Comparison of ENCODE assay signal across 15 mouse cellular contexts in the genomic region with DNA sequence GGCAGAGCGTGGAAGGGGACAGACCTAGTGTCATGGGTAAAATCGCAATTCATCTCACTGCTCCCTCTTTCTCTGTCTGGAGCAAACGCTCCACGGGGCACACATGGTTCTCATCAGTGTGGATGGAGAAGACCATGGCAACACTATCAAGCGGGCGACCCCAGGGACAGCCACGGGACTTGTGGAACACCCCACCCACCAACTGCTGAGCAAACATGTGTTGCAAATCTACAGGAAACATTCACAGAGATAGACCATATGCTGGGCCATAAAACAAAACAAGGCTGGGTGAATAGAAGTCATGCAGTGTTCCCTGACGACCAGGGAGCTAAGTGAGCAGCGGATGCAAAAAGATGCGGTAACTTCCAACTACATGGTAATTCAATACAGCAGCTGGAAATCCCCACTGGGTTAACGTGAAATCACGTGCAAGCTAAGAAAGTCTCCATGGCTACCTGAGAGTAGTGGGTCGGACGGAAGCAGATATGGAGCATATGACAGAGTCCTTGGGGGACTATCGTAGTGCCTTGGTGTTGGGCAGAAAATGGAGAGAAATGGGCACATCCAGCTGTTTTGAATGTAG. TPM values are rescaled to one million over a fixed set of nuclear protein-coding genes. Genes with fewer than 3 reads are reported as not detected.
A peak's percentile ranks its signal among the peaks of the same experiment; 100 is the strongest.
DNase-seq lines count a peak whose midpoint lies in the region; ATAC-seq and TF ChIP-seq lines count a peak whose summit lies in the region.
"Had no signal": no experiment of that assay in that cellular context is flagged by ENCODE, and none has a peak within 500 bp of the region (broad histone marks: within the 10 kb centered on the region; RNA-seq: fewer than 3 reads in every experiment).

No protein-coding gene starts in this region.

- H3K4me1 ChIP-seq in kidney, postnatal 0 days (replicated peaks; ENCODE audit: insufficient read depth, low read length): no peaks in the 10 kb centered on the region
- H3K4me1 ChIP-seq in kidney, embryonic 16.5 days (ENCODE audit: insufficient read depth, low read length): peaks cover 20% of the 10 kb centered on the region
- no peaks in the 10 kb centered on the region for H3K4me1 ChIP-seq in heart, postnatal 0 days (ENCODE audit: control insufficient read depth, insufficient read depth)
- H3K4me1 ChIP-seq: heart, embryonic 13.5 days had no signal

- TF ChIP-seq CTCF in kidney, postnatal 0 days (IDR thresholded peaks at IDR 0.05; ENCODE audit: low read depth): no peak
- TF ChIP-seq CTCF in heart, postnatal 0 days (IDR thresholded peaks at IDR 0.05; ENCODE audit: low read depth): no peak

- 68% methylated on average over 15 of the region's 15 CpGs for WGBS in kidney, postnatal 0 days
- WGBS in kidney, embryonic 16.5 days: 72% methylated on average over 15 of the region's 15 CpGs
- 69% methylated on average over 15 of the region's 15 CpGs for WGBS in heart, postnatal 0 days

- H3K27ac ChIP-seq in kidney, postnatal 0 days: no peak overlapping the region
- no peak overlapping the region for H3K27ac ChIP-seq in kidney, embryonic 16.5 days (ENCODE audit: low read length)
- no peak overlapping the region for H3K27ac ChIP-seq in heart, postnatal 0 days (ENCODE audit: low read depth)
- H3K27ac ChIP-seq: forebrain, embryonic 10.5 days; gastrocnemius, adult 2 months; heart, embryonic 13.5 days; limb, embryonic 15.5 days had no signal

- H3K9me3 ChIP-seq in kidney, postnatal 0 days (replicated peaks; ENCODE audit: low read length): no peaks in the 10 kb centered on the region
- H3K9me3 ChIP-seq in kidney, embryonic 16.5 days (ENCODE audit: low read length): no peaks in the 10 kb centered on the region
- H3K9me3 ChIP-seq in heart, postnatal 0 days (replicated peaks; ENCODE audit: control insufficient read depth, low read length): no peaks in the 10 kb centered on the region
- H3K9me3 ChIP-seq: forebrain, embryonic 10.5 days; heart, embryonic 13.5 days; limb, embryonic 15.5 days had no signal

- peak; percentile 17; the same call in 1 of the 2 replicates for ATAC-seq in kidney, postnatal 0 days (replicated peaks; ENCODE audit: low FRiP score, low read depth)
- ATAC-seq in kidney, embryonic 16.5 days (ENCODE audit: low FRiP score, low TSS enrichment): no peak
- peak; percentile 71 for ATAC-seq in heart, postnatal 0 days (ENCODE audit: insufficient read depth, low read depth)
- ATAC-seq: Patski had no signal

- peak; percentile 39 for DNase-seq in kidney, postnatal 0 days (ENCODE audit: low spot score)
- peak; percentile 16 for DNase-seq in embryo, embryonic 11.5 days (ENCODE audit: low read depth, low spot score)
- no peak for DNase-seq in heart, postnatal 0 days (ENCODE audit: low spot score)
- peak; percentile 55 for DNase-seq in mesoderm, embryonic 11.5 days (ENCODE audit: low read depth, low spot score)
- no peak for DNase-seq in lung, adult 18-20 months
- DNase-seq in cerebellum, postnatal 10 days: no peak
- DNase-seq: cerebellum, adult 11-12 months; gastrocnemius, adult 2 months; right cerebral cortex, adult 18-20 months had no signal

- TF ChIP-seq EP300 in heart, postnatal 0 days (IDR thresholded peaks at IDR 0.05; ENCODE audit: low read depth): no peak

- H3K4me3 ChIP-seq in kidney, postnatal 0 days (replicated peaks; ENCODE audit: low read depth, low read length): no peak overlapping the region
- H3K4me3 ChIP-seq in kidney, embryonic 16.5 days (ENCODE audit: low read length): no peak overlapping the region
- no peak overlapping the region for H3K4me3 ChIP-seq in heart, postnatal 0 days (ENCODE audit: low read depth, low read length)
- H3K4me3 ChIP-seq: forebrain, embryonic 10.5 days; gastrocnemius, adult 2 months; heart, embryonic 13.5 days; limb, embryonic 15.5 days; megakaryocyte, embryonic 14.5 days had no signal

- no peaks in the 10 kb centered on the region for H3K27me3 ChIP-seq in kidney, postnatal 0 days (ENCODE audit: insufficient read depth, low read length)
- H3K27me3 ChIP-seq in kidney, embryonic 16.5 days (ENCODE audit: insufficient read depth, low read length): no peaks in the 10 kb centered on the region
- no peaks in the 10 kb centered on the region for H3K27me3 ChIP-seq in heart, postnatal 0 days (ENCODE audit: control insufficient read depth, insufficient read depth, low read length)
- H3K27me3 ChIP-seq: heart, embryonic 13.5 days; limb, embryonic 15.5 days; Patski had no signal

- H3K4me2 ChIP-seq in kidney, postnatal 0 days (ENCODE audit: low read length): no peak overlapping the region
- no peak overlapping the region for H3K4me2 ChIP-seq in kidney, embryonic 16.5 days (replicated peaks; ENCODE audit: low read depth, low read length)
- no peak overlapping the region for H3K4me2 ChIP-seq in heart, postnatal 0 days (ENCODE audit: low read depth, low read length)
- H3K4me2 ChIP-seq: heart, embryonic 13.5 days; limb, embryonic 15.5 days had no signal

- H3K9ac ChIP-seq in kidney, postnatal 0 days (ENCODE audit: low read depth, low read length): no peak overlapping the region
- H3K9ac ChIP-seq in kidney, embryonic 16.5 days (replicated peaks; ENCODE audit: low read length): no peak overlapping the region
- H3K9ac ChIP-seq in heart, postnatal 0 days (replicated peaks; ENCODE audit: low read depth, low read length): no peak overlapping the region
- H3K9ac ChIP-seq: heart, embryonic 13.5 days; limb, embryonic 15.5 days had no signal

- no peaks in the 10 kb centered on the region for H3K36me3 ChIP-seq in kidney, postnatal 0 days (ENCODE audit: insufficient read depth, low read length)
- H3K36me3 ChIP-seq in kidney, embryonic 16.5 days (ENCODE audit: insufficient read depth, low read length): no peaks in the 10 kb centered on the region
- H3K36me3 ChIP-seq in heart, postnatal 0 days (replicated peaks; ENCODE audit: control insufficient read depth, insufficient read depth, low read length): no peaks in the 10 kb centered on the region
- H3K36me3 ChIP-seq: forebrain, embryonic 10.5 days; heart, embryonic 13.5 days; limb, embryonic 15.5 days had no signal

RNA-seq across cellular contexts. Expression of gene Ppp4r2, which starts 57.4 kb away (rescaled TPM):
- 15.1 and 16.4 TPM in 2 replicates for polyA plus RNA-seq in kidney, postnatal 0 days (2015; fragmentation: Nextera tagmentation; extraction: Ambion mirVana)
- polyA plus RNA-seq in kidney, embryonic 16.5 days (2015; fragmentation: Nextera tagmentation; extraction: Ambion mirVana): 16.7 and 17.7 TPM in 2 replicates
- total RNA-seq in heart, postnatal 0 days (2014; rRNA removed; ENCODE audit: low replicate concordance): 17.6 and 27.8 TPM in 2 replicates
- 9.5 and 11.2 TPM in 2 replicates for polyA plus RNA-seq in heart, postnatal 0 days (2015; fragmentation: Nextera tagmentation; extraction: Ambion mirVana)

Comparison
In these comparisons a context has a peak if more than half of its experiments do, and no peak if none do; other contexts are left out.
1. DNase-seq: peak in kidney, postnatal 0 days (single experiment), embryo, embryonic 11.5 days (single experiment) and mesoderm, embryonic 11.5 days (single experiment); none in heart, postnatal 0 days (single experiment), lung, adult 18-20 months (0 of 2) and cerebellum, postnatal 10 days (0 of 2).